Mouse (Mus musculus): Measurements from ENCODE around the gene Klrb1a.

Klrb1a gene

DNA sequence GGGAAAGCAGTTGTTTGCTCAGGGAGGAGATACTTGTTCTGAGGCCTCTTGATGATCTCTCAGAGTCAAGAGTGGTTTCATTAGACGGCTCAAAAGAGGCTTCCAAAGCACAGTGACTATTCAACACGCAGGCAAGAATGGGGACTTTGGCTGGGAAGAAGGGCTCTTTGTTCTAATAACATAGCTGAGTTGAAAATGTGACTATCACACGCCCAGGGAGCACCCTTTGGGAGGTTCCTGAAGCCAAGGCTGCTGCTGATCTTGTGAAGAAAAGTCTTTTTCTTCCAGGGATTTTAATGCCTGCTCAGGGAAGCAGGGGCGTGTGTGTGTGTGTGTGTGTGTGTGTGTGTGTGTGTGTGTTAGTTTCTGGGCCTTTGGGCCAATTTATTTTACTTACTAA is 33.9 kb downstream of the Klrb1a start:
- Histone ChIP-seq H3K4me3 (replicated peaks; ENCODE audit: low read length) (no peak overlapping the region), H3K4me1 (replicated peaks; ENCODE audit: low read depth, low read length) (no peaks in the 10 kb centered on the region), H3K36me3 (ENCODE audit: insufficient read depth, low read length) (no peaks in the 10 kb centered on the region), H3K9me3 (ENCODE audit: low read length) (no peaks in the 10 kb centered on the region), H3K27me3 (ENCODE audit: insufficient read depth, low read length) (no peaks in the 10 kb centered on the region)
- TF ChIP-seq NANOG (IDR thresholded peaks at IDR 0.05; ENCODE audit: borderline replicate concordance, low read length), result no peak

DNA sequence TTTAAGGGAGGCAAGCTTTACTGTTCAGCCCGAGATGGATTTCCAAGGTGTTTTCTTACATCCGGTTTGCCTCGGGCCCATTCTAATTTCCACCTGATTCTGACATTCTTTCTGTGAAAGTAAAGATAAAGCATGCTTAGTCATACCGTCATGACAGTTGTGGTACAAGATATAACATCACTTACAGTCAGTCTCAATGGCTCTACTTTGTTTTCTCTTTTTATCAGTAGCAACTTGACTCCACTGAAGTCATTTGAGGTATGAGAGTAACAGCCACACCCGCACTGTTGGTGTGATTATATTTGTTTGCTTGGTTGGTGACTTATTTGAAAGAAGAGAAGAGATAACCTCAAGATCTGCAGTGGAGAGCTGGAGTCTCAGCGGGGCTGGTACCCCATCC is 35.7 kb downstream of the Klrb1a start:
- Histone ChIP-seq H3K4me1 (replicated peaks; ENCODE audit: low read depth, low read length) (no peaks in the 10 kb centered on the region), H3K9me3 (ENCODE audit: low read length) (no peaks in the 10 kb centered on the region), H3K36me3 (ENCODE audit: insufficient read depth, low read length) (no peaks in the 10 kb centered on the region), H3K4me3 (replicated peaks; ENCODE audit: low read length) (no peak overlapping the region), H3K27me3 (ENCODE audit: insufficient read depth, low read length) (no peaks in the 10 kb centered on the region)
- TF ChIP-seq POU5F1 (IDR thresholded peaks at IDR 0.05; ENCODE audit: borderline replicate concordance, low read length) (no peak), NANOG (IDR thresholded peaks at IDR 0.05; ENCODE audit: borderline replicate concordance, low read length) (no peak), CTCF (conservative IDR thresholded peaks at IDR 0.05; ENCODE audit: low read length) (no peak)

DNA sequence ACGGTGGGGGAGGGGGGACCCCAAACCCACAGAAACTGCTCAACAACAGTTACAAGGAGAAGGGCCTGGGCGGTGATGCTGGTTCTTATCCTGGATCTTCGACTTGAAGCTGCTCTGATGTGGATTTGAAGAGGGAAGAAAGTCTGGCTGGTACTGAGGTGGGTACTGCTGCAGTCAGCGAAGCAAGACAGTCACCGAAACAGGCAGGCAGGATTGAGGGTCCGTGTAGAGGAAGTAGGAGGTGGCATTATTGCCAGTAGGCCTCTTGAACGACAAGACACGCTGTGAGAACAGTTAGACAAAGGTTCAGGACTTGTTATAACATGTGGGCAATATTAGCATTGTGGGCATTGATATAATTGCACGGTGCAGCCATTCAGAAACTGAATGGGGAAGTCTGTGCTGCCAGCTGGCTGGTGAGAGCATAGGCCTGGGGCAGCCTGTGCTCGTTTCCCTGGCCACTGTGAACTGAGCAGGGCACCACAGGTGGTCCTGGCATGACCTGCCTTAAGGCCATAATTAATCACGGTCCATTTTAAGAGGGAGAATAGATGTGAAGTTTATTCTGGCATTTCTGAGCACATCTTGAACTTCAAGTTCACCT is 37.6 kb downstream of the Klrb1a start:
- H3K27me3 ChIP-seq (ENCODE audit: insufficient read depth, low read length), result no peaks in the 10 kb centered on the region
- H3K4me3 ChIP-seq (replicated peaks; ENCODE audit: low read length), result no peak overlapping the region
- no peaks in the 10 kb centered on the region for H3K9me3 ChIP-seq (ENCODE audit: low read length)
- TF ChIP-seq NANOG (IDR thresholded peaks at IDR 0.05; ENCODE audit: borderline replicate concordance, low read length), result no peak
- no peak for TF ChIP-seq CTCF (conservative IDR thresholded peaks at IDR 0.05; ENCODE audit: low read length)
- no peak for TF ChIP-seq POU5F1 (IDR thresholded peaks at IDR 0.05; ENCODE audit: borderline replicate concordance, low read length)
- H3K4me1 ChIP-seq (replicated peaks; ENCODE audit: low read depth, low read length), result no peaks in the 10 kb centered on the region
- no peaks in the 10 kb centered on the region for H3K36me3 ChIP-seq (ENCODE audit: insufficient read depth, low read length)

DNA sequence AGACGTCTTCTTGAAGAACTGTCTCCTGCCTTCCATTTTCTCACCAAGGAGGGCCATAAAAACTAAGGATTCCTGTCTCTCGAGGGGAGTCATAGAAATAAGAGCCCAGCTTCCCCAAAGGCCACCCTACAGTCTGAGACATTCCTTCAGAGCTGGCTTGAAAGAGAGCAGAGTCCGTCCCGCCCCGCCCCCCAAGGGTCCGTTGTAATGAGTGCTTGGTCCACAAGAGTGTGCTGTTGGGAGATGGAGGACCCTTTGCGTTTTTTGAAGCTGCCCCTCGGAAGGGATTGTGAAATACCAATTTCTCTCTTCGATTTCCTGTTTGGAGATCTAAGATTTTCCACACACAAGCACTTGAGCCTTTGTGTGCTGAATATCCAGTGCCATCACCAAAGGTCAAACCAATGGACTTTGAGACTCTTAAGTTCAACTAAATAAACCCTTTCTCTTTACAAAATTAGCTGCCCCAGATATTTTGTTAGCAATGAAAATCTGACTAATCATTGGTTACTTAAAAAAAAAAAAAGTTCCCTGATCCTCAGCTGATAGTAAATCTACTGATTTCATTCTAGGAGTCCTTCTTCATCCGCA is 39.2 kb downstream of the Klrb1a start:
- Histone ChIP-seq H3K4me1 (replicated peaks; ENCODE audit: low read depth, low read length) (no peaks in the 10 kb centered on the region), H3K4me3 (replicated peaks; ENCODE audit: low read length) (no peak overlapping the region), H3K36me3 (ENCODE audit: insufficient read depth, low read length) (no peaks in the 10 kb centered on the region), H3K27me3 (ENCODE audit: insufficient read depth, low read length) (no peaks in the 10 kb centered on the region), H3K9me3 (ENCODE audit: low read length) (no peaks in the 10 kb centered on the region)
- TF ChIP-seq POU5F1 (IDR thresholded peaks at IDR 0.05; ENCODE audit: borderline replicate concordance, low read length) (no peak), NANOG (IDR thresholded peaks at IDR 0.05; ENCODE audit: borderline replicate concordance, low read length) (no peak), CTCF (conservative IDR thresholded peaks at IDR 0.05; ENCODE audit: low read length) (no peak)

DNA sequence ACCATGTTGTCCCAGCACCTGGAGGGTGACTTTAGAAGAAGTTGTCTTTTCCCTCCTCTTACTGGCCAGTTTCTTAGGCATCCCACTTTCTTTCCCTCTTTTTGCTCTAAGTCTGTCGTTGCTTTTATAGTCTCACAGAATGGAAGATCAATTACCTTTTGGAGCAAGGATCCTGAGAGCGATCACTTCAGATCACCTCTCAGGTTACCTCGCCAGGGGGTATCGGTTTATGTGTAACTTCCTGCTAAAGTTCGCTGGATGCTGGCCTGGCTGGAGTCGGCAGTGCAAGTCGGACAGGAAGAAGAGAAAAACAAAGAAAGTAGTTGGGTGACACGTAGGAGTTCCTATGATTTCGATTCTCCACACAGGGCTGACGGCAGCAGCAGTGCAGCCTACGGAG is 41.8 kb downstream of the Klrb1a start, which contains the start of gene A2ml1:
TSS of gene A2ml1 (minus strand) at position 101 of the 400 bp plus-strand sequence.
- Histone ChIP-seq H3K9me3 (ENCODE audit: low read length) (no peaks in the 10 kb centered on the region), H3K4me3 (replicated peaks; ENCODE audit: low read length) (no peak within 1 kb of the TSS), H3K36me3 (ENCODE audit: insufficient read depth, low read length) (no peaks in the 10 kb centered on the region), H3K4me1 (replicated peaks; ENCODE audit: low read depth, low read length) (no peaks in the 10 kb centered on the region), H3K27me3 (ENCODE audit: insufficient read depth, low read length) (no peaks in the 10 kb centered on the region)
- TF ChIP-seq NANOG (IDR thresholded peaks at IDR 0.05; ENCODE audit: borderline replicate concordance, low read length), result no peak
- no peak for TF ChIP-seq CTCF (conservative IDR thresholded peaks at IDR 0.05; ENCODE audit: low read length)
- no peak for TF ChIP-seq POU5F1 (IDR thresholded peaks at IDR 0.05; ENCODE audit: borderline replicate concordance, low read length)

DNA sequence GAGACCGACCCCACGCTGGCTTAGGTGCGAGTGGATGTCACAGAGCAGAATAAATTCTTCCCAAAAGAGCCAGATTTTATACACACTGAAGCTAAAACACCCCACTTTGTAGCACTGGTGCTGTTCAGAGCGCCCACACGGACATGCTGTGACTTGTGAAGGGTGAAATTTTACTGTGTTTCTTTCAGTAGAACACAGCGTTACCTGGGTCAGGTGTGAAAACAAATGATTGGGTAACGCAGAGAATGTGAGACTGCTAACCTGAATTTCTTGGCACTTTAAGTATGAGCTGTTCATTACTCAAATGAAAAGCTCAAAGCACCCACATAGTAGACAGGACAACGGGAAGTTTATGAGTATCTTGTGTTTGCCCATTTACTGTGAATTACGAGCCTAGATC is 46.0 kb downstream of the Klrb1a start:
- Histone ChIP-seq H3K9me3 (ENCODE audit: low read length) (peaks cover 6% of the 10 kb centered on the region; the same call in 1 of the 2 replicates), H3K4me1 (replicated peaks; ENCODE audit: low read depth, low read length) (no peaks in the 10 kb centered on the region), H3K4me3 (replicated peaks; ENCODE audit: low read length) (no peak overlapping the region), H3K27me3 (ENCODE audit: insufficient read depth, low read length) (no peaks in the 10 kb centered on the region), H3K36me3 (ENCODE audit: insufficient read depth, low read length) (no peaks in the 10 kb centered on the region)
- TF ChIP-seq CTCF (conservative IDR thresholded peaks at IDR 0.05; ENCODE audit: low read length) (no peak), NANOG (IDR thresholded peaks at IDR 0.05; ENCODE audit: borderline replicate concordance, low read length) (no peak), POU5F1 (IDR thresholded peaks at IDR 0.05; ENCODE audit: borderline replicate concordance, low read length) (no peak)

DNA sequence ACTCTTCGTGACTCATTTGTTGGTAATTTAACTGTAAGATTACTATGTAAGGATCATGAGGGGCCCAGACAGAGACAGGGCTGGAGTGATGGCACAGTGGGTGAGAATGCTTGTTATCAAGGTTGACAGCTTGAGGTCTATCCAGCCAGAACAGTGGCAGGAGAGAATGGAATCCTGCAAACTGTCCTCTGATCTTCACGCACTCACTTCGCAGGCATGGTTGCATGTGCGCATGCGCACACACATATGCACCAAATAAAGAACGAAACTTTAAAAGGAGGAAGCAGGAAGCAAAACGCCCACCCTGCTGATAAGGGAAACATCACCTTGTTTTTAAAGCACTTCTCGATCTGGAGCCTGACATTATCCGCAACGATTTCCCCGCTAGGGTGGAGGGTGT is 56.7 kb downstream of the Klrb1a start:
- Histone ChIP-seq H3K4me3 (replicated peaks; ENCODE audit: low read length) (no peak overlapping the region), H3K36me3 (ENCODE audit: insufficient read depth, low read length) (no peaks in the 10 kb centered on the region), H3K27me3 (ENCODE audit: insufficient read depth, low read length) (no peaks in the 10 kb centered on the region), H3K9me3 (ENCODE audit: low read length) (peaks cover 9% of the 10 kb centered on the region), H3K4me1 (replicated peaks; ENCODE audit: low read depth, low read length) (no peaks in the 10 kb centered on the region)
- TF ChIP-seq NANOG (IDR thresholded peaks at IDR 0.05; ENCODE audit: borderline replicate concordance, low read length), result no peak
- no peak for TF ChIP-seq POU5F1 (IDR thresholded peaks at IDR 0.05; ENCODE audit: borderline replicate concordance, low read length)
- TF ChIP-seq CTCF (conservative IDR thresholded peaks at IDR 0.05; ENCODE audit: low read length), result no peak
